Mouse (Mus musculus): Measurements from ENCODE around the gene Cbx2. TPM values are rescaled to one million over a fixed set of nuclear protein-coding genes. Genes with fewer than 3 reads are reported as not detected.

Gene Cbx2
- total RNA-seq, 2 experiments from 2014 or later = 0.19 TPM; not detected in 1

DNA sequence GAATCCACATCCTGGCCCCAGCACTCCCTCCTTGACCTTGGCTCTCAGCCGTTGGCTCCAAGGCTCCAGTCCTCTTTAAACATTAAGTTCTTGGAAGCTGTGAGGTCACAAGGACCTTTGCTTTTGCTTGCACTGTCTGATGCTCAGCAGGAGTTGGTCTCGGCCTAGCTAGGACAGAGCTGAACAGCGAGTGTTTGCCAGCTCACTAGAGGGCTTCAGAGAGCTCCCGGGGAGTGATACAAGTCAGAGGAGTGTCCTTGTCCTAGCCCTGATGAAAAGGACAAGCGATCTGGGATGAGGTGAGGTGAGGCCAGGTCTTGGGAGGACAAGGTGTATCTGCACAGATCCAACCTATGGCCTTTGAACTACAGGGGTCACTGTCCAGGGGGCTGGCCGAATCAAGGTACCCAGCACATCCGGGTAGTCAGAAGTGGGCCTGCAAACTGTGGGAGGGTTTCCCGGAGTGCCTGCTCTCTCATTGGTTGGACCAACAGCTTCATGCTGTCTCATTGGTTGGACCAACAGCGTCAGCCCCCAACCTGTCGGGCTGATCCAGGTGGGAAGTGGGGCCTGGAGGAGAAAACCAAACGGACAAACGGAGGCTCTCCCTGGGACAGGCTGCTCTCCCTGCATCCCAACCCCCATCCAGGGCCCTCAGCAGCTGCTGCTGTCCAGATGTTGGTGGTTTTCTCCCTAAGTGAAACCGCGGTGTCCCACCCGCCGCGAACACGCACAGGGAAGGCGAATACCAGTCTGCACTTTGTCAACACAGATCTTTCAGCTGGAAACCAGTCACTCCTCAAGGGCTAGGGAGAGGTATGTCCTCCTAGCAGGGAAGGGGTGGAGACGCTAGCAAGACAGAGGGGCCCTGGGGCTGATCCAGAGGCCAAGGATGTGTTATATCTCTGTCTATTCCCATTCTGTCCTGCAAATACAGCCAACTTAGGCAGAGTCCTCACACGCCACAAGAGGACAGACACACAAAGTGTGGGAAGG lies 15.0 kb upstream of the Cbx2 start:
- ATAC-seq (replicated peaks; ENCODE audit: low FRiP score, poor library complexity, severe bottlenecking) = no peak

DNA sequence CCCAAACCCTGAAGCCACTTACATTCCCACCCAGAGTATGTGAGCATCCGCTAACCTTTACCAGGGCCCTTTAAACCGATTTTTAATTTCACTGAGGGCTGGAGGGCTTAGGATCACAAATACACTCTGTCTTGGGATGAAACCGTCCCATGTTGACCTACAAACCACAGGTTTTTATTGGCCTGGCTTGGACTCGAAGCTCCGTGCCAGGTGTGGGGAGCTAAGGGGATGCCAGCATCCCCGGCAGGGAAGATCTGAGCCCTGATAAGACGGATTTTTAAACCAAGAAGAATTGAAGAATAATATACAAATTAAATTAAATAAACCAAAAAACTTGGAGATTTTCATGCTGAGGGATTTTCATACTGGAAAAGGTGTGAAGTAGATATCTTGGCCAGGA lies 8.3 kb upstream of the Cbx2 start:
- ATAC-seq (replicated peaks; ENCODE audit: low FRiP score, poor library complexity, severe bottlenecking) = no peak

DNA sequence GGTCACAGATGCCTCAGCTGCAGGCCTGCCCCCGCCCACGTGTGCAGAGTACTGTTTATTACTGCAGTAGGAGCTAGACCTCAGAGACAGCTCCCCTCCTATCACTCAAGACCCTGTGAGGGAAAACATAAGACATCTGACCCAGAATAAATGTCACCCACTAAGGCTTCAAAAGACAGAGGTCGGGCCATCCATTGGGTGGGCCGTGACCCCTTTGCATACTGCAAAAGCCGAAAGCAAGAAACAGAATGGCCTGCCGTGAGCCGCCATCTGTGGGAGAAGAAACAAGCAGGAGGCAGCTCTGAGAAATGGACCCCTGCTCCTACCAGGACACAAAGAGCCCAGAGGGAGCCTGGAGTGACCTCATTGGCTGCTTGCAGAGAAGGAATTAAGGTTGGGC lies 5.3 kb upstream of the Cbx2 start:
- ATAC-seq (replicated peaks; ENCODE audit: low FRiP score, poor library complexity, severe bottlenecking) = no peak

DNA sequence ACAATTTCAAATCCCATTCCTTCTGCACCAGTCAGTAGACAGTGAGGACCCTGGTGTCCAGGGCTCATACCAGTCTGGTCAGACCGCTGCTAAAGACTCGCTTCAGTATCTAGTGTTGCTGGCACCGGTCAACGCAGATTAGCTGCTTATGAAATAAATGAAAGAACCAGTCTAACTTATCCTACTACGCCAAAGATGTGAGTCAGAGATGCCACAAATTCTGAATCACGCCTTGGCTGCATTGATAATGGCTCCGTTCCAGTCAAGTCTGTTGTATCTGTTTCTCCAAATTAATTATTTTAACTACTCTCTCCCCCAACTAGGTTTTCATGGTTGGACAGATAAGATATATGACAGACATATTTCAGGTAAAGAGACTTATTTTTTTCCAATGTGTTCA lies 1.6 kb upstream of the Cbx2 start:
- ATAC-seq (replicated peaks; ENCODE audit: low FRiP score, poor library complexity, severe bottlenecking) = no peak

DNA sequence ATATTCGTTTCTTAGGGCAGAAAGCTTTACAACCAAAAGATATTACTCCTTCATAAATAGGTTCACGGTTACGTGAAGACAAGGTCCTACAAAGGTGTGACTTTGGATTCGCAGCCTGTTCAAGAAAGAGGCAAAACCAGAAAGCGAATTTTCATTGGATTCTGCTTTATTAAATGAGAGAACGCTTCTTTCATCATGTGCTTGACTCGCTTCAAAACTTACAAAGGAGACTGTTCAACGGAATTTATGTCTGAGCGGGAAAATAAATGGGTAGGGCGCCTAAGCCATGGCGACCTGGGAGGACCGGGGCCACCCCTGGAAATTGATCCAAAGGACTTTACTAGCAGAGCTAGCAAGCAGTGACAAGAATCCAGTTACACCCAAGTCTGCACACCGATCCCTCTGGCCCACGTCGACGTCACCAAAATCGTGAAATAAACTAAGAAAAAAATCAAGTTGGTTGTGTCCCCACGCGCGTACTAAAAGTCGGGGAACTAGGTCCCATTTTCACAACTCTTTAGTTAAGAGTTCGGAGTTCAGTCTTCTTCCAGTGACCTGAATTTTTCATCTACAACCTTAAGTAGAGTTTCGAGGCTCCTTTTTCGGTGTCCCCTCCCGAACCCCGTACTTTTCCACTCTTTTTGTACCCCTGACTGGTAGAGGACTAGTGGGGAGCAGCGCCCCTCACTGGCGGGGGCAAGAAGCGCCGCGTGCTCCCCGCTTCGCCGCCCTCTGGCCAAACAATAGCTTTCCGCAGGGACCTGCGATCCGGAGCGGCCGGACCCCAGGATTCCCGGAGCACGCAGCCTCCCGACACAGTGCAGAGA lies 481 bp upstream of the Cbx2 start:
- ATAC-seq (replicated peaks; ENCODE audit: low FRiP score, poor library complexity, severe bottlenecking) = no peak

DNA sequence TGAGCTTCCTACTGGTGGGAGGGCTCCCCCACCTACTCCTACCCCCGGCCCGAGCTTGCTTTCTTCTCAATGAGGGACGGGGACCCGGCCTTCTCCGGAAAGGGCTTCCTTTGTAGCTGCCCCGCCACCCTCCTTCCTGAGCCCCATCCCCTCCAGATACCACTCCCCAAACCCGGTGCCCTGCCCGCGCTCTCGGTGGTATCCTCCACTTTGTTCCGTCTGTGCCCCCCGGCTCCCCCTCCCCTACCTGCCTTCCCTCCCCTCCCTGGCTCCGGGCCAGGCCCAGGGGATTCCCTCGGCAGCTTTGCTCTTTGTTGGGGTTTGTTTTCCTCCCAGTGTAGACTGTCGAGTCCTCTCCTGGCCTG lies 836 bp downstream of the Cbx2 start:
- ATAC-seq (replicated peaks; ENCODE audit: low FRiP score, poor library complexity, severe bottlenecking) = no peak

DNA sequence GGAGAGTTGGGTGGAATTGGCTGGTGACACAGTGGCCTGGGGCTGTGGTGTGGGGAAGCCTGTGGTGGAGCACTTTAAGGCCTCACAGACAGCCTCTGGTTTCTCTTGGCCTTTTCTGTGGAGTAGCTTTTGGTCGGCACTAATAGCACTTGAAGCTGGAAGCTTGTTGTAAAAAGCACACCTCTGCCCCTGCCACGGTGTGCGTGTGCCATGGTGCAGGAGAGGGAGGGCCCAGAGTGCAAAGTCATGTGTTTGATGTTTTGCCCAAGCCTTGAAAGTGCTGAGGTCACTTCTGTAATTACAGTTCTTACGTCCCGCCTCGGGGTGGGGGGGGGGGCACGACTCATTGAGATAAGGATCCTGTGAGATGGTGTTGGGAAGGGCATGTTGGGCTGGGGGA lies 1.5 kb downstream of the Cbx2 start:
- ATAC-seq (replicated peaks; ENCODE audit: low FRiP score, poor library complexity, severe bottlenecking) = no peak

DNA sequence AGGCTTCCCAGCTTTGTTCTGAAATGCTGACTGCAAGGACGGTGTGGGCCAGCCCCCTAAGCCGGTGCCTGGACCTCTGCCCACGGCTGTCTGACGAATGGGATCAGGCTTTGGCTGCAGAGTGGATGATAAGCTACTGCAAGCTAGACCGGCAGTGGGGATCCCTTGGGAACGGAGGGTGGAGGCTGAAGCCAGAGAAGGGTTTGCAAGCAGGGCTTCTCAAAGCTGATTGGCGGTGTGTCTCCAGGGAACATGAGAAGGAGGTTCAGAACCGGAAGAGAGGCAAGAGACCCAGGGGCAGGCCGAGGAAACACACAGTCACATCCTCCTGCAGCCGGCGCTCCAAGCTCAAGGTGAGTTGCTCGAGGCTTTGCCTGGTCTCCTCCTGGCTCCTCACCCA lies 3.4 kb downstream of the Cbx2 start:
- ATAC-seq (replicated peaks; ENCODE audit: low FRiP score, poor library complexity, severe bottlenecking) = no peak

DNA sequence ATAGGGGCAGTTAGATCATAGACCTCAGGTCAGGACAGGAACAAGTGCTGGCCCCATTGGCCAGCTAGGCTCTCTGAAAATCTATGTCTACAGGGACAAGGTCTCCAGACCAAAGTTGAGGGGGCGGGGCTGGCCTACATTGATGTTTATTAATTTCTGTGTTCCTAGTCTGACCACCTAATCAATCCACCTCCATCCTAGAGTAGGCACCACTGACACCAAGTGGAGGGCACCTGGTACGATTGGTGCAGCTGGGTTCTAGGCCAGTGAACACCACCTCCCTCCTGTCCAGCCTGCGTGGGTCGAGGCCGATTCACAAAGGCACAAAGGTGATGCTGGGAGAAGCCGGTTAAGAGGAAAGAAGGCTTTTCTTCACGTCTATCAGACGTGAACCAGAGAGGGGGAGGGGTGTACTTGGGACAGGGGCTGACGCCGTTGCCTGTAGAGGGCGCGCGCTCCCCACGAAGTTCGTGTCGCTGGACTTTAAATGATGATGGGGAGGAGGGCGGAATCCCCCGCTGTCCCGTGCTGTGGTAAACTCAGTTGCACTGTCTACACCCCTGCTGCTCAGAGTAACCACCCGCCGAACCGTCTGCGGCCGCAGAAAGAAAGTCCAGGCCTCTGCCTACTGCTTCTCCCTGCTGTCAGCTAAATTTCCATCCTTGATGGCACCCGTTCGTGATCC lies 11.3 kb downstream of the Cbx2 start:
- no peak for ATAC-seq (replicated peaks; ENCODE audit: low FRiP score, poor library complexity, severe bottlenecking)

- no peak for ATAC-seq (replicated peaks; ENCODE audit: low FRiP score, poor library complexity, severe bottlenecking)
These were observed 11.9 kb downstream of the Cbx2 start for GRCm38 (mm10) chr11:119034635-119035034.

DNA sequence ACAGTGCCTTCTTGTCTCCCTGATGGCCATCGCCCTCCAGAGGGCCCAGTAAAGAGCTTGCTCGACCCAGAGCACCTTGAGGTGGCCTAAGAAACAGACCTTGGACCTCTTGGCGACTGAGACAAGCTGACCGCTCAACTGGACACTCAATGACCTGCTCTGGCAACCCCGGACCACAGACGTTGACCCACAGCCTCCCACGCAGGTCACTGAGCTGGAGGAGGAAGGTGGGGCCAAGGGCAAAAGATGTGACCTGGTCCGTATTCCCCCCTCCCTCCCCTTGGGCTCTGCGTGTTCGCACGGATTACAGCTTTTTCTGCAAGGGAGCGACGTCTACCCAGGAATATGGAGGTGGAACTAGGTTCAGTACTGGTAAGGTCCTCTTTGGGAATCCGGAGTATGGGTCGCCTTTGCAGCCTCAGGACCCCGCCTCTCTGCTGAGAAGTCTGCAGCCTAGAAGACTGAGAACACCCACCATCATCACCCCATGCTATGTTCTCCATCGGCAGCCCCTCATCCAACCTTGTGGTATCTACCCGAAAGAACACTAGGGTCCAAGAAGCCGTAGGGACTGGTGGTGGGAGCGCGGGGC lies 12.4 kb downstream of the Cbx2 start:
- ATAC-seq (replicated peaks; ENCODE audit: low FRiP score, poor library complexity, severe bottlenecking) = no peak

DNA sequence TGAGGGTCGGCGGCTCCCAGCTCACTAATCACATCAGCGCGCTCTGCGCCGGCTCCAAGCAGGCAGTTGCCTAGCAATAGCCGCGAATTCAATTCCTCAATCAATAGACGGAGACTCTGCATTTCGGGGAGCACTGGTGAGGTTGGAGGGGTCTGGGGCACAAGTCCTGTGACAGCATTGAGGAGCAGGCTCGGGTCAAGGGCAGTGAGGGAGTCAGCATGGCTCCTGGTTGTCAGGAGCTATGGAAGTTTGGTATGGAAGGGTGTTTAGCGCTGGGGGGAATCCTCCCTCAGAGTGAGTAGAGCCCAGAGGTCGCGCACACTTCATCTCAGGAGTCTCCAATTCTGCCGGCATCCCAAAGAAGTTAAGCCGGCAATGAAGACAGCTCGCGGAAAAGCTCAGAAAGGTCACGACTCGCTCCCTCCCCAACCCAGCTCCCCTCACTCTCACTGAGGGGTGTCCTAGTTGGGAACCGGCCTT lies 13.0 kb downstream of the Cbx2 start:
- no peak for ATAC-seq (replicated peaks; ENCODE audit: low FRiP score, poor library complexity, severe bottlenecking)

GRCm38 (mm10) chr11:119036447-119036846 lies 13.7 kb downstream of the Cbx2 start:
- ATAC-seq (replicated peaks; ENCODE audit: low FRiP score, poor library complexity, severe bottlenecking) = no peak

DNA sequence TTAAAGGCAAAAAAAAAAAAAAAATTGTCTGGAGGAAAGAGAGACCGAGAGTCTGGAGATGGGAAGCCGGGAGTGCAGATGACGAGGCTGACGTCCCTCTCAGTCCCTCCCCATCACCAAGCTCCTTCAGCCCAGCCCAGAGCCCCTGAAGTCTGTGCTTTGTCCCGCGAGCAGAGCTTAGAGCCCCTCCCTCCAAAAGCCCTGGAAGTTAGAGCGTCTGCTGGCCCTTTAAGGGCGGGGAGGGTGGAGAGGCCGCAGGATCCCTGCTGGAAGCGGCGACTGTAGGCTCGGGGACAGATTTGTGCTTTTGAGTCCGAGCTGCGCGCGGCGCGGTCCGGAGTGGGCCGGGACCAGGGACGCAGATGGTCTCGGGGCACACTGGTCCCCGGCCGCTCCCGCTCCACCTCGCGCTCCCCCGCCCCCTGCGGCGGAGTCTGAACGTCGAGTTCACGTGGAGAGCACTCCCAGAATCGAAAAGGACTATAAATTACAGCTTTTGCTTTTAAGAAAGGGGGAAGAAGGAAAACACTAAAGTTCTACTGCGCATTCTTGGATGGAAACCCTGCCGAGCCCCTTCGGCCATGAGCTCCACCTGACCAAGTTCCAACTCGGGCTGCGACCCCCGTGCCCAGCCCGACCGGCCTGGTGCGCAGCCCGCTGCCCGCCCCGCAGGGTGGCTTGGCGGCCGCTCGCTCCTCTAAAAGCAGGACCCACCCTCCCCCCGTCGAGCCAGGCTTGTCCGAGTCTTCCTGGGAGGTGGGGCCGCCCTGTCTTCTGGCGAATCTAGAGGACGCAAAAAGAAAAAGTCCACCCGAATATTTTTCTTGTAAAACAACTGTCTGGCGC lies 14.4 kb downstream of the Cbx2 start:
- no peak for ATAC-seq (replicated peaks; ENCODE audit: low FRiP score, poor library complexity, severe bottlenecking)

GRCm38 (mm10) chr11:119037780-119038401 lies 15.1 kb downstream of the Cbx2 start:
- ATAC-seq (replicated peaks; ENCODE audit: low FRiP score, poor library complexity, severe bottlenecking) = no peak

DNA sequence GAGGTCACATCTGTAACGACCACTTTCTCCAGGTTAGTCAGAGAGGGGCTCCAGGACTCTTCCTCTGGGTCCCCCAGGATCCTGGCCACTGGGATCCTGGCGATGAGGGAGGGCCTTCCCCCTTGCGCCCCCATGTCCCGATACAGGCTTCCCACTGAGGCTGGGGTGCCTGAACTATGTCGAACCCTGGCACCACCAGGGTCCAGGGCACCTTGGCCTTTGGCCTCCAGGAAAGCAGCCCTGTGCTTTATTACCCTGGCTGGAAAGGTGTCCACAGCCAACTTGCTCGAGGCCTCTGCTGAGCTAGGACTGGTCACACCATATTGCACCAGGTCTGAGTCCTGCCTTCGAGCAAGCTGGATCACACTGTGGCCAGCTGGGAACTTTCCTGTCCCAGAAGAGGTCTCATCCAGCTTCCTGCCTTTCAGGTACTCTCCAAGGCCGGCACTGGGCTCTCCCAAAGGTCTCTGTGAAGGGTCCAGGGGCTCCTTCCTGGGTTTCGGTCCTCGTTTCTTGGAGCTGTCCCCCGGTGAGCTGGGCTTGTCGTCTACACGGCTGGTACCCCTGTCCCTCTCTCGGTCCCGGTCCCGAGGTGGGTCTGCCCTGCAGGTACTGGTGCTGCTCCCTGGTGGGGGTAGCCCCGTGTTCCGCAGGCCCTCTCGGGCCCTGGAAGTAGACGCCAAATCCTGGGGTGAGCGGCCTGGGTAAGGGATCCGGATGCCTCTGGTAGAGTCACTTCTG lies 16.2 kb downstream of the Cbx2 start:
- no peak for ATAC-seq (replicated peaks; ENCODE audit: low FRiP score, poor library complexity, severe bottlenecking)

- no peak for ATAC-seq (replicated peaks; ENCODE audit: low FRiP score, poor library complexity, severe bottlenecking)
These were observed 17.2 kb downstream of the Cbx2 start for GRCm38 (mm10) chr11:119039732-119040512.
